Mouse (Mus musculus): ENCODE measurements around the gene Sparcl1. TPM values are rescaled to one million over a fixed set of nuclear protein-coding genes. Genes with fewer than 3 reads are reported as not detected.
A peak's percentile ranks its signal among the peaks of the same experiment; 100 is the strongest.

Gene Sparcl1
- polyA plus RNA-seq, 1 experiment from 2014 or later: 17.1 TPM

GRCm38 (mm10) chr5:104073602-104074001 is 39.9 kb downstream of the Sparcl1 start:
- no peak for DNase-seq (ENCODE audit: low spot score)
- no peaks in the 10 kb centered on the region for H3K27me3 ChIP-seq (ENCODE audit: low read depth, poor library complexity, severe bottlenecking)
- H3K4me1 ChIP-seq: peaks cover 14% of the 10 kb centered on the region
- no peaks in the 10 kb centered on the region for H3K36me3 ChIP-seq
- H3K4me3 ChIP-seq: no peak overlapping the region
- no peaks in the 10 kb centered on the region for H3K9me3 ChIP-seq (replicated peaks)
- WGBS: 91% methylated on average over 5 of the region's 5 CpGs
- H3K27ac ChIP-seq: no peak overlapping the region

DNA sequence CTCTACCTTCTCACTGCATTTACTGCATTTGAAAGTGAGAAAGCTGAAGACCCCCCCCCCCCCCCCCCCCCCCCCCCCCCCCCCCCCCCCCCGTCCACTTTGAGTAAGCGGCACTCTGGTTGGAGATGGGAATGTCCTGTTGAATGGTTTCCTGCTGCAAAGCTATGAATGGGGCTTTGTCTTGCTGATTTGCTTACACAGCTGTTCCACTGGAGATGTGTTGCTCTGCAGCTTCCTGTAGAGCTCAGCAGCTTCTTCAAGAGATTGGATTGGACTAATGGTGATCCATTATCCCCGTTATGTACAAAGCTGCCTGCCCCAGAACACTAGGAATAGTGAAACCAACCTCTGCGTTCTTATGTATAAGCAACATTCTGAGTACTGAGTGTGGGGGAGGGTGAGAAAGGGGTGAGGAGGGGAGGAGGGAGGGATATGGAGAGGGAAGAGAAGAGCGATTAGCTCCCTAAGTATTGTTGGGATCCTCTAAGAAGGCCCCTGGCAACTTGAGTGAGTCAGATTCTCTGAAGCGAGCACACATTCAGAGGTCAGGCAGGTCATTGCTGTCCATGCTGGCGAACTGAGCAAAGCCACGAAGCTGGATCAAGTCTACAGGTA is 41.2 kb downstream of the Sparcl1 start:
- H3K27ac ChIP-seq: peak overlapping the region; percentile 71
- WGBS: 45% methylated on average over 6 of the region's 8 CpGs
- no peaks in the 10 kb centered on the region for H3K27me3 ChIP-seq (ENCODE audit: low read depth, poor library complexity, severe bottlenecking)
- no peak overlapping the region for H3K4me3 ChIP-seq
- DNase-seq (ENCODE audit: low spot score): no peak
- no peaks in the 10 kb centered on the region for H3K9me3 ChIP-seq (replicated peaks)
- no peaks in the 10 kb centered on the region for H3K36me3 ChIP-seq
- peaks cover 14% of the 10 kb centered on the region for H3K4me1 ChIP-seq

DNA sequence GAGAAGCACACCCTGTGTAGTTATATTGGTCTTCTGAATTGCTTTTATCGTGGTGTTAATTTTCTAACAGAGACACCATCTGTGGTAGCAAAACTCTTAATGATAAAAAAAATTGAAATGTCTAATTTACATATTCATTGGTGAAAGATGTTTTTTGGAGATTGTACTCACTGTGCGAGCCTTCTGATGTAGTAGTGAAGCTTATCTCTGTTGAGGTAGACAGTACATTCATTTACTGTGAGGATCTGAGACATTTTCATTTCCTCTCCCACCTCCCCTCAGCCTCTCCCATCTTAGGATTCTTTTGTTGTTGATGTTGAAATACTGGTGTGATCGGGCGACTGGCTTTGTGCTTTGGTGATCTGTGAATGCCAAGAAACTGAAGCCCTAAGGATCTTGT is 42.5 kb downstream of the Sparcl1 start:
- H3K36me3 ChIP-seq: no peaks in the 10 kb centered on the region
- H3K27ac ChIP-seq: no peak overlapping the region
- DNase-seq (ENCODE audit: low spot score): no peak
- H3K9me3 ChIP-seq (replicated peaks): no peaks in the 10 kb centered on the region
- no peak overlapping the region for H3K4me3 ChIP-seq
- 89% methylated on average over 4 of the region's 4 CpGs for WGBS
- no peaks in the 10 kb centered on the region for H3K27me3 ChIP-seq (ENCODE audit: low read depth, poor library complexity, severe bottlenecking)
- peaks cover 7% of the 10 kb centered on the region for H3K4me1 ChIP-seq

DNA sequence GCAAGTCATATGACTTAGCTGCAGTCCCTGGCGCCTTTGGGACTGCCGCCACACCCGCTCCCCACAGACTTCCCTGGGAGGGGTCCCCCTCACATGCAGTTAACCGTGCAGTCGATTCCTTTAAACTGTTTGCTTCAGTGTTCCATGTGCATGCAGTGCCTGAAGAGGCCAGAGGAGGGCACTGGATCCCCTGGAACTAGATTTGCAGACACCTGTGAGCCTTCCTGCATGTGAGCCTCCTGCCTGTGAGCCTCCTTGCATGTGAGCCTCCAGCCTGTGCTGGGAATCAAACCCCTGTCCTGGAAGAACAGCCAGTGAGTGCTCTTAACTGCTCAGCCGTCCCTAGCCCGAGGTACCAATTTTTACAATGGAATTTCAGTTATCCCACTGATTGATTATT is 44.8 kb downstream of the Sparcl1 start:
- H3K4me3 ChIP-seq: no peak overlapping the region
- H3K4me1 ChIP-seq: peaks cover 7% of the 10 kb centered on the region
- no peaks in the 10 kb centered on the region for H3K9me3 ChIP-seq (replicated peaks)
- peaks cover 13% of the 10 kb centered on the region for H3K36me3 ChIP-seq
- no peak for DNase-seq (ENCODE audit: low spot score)
- no peak overlapping the region for H3K27ac ChIP-seq
- 92% methylated on average over 7 of the region's 7 CpGs for whole genome bisulfite sequencing
- no peaks in the 10 kb centered on the region for H3K27me3 ChIP-seq (ENCODE audit: low read depth, poor library complexity, severe bottlenecking)

DNA sequence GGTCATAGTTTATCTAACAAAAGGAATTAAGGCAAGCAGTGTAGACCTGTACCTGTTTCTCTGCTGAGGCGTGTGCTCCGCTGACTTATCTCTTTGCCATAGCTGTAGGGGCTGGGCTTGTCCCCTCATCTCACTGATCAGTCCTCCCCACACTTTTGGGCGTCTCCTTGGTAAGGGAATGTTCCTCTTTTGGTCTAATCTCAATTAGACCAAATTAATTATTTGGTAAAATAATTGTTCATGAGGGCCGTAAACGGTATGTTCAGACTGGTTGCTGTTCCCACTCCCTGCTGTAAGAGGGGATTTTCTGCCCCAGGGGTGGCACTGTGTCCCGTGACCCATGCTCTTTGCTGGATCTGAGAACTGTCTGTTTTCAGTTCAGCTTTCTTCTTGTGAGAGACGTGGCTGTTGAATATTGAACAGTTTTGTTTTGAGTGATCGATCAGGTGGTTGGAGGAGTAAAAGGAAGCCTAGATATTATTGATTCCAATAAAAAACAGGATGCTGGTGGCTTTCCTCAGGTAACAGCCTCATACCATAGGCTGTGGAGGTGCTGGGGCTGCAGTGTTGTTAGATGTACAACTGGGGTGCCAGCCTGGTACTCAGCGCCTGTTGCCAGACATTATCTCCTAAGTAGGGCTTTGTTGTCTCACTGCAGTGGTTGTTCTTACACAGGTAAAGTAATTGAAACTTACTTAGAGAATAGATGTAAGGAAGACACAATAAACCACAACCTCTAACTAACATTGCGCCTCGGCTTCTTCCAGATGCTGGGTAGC is 50.6 kb downstream of the Sparcl1 start:
- peaks cover 68% of the 10 kb centered on the region for H3K36me3 ChIP-seq
- no peak for DNase-seq (ENCODE audit: low spot score)
- WGBS: 95% methylated on average over 11 of the region's 11 CpGs
- no peak overlapping the region for H3K4me3 ChIP-seq
- H3K9me3 ChIP-seq (replicated peaks): no peaks in the 10 kb centered on the region
- H3K4me1 ChIP-seq: no peaks in the 10 kb centered on the region
- no peaks in the 10 kb centered on the region for H3K27me3 ChIP-seq (ENCODE audit: low read depth, poor library complexity, severe bottlenecking)
- H3K27ac ChIP-seq: no peak overlapping the region

GRCm38 (mm10) chr5:104061936-104062772 is 51.4 kb downstream of the Sparcl1 start:
- no peak overlapping the region for H3K27ac ChIP-seq
- DNase-seq (ENCODE audit: low spot score): no peak
- H3K27me3 ChIP-seq (ENCODE audit: low read depth, poor library complexity, severe bottlenecking): no peaks in the 10 kb centered on the region
- peaks cover 71% of the 10 kb centered on the region for H3K36me3 ChIP-seq
- 87% methylated on average over 13 of the region's 13 CpGs for WGBS
- no peaks in the 10 kb centered on the region for H3K9me3 ChIP-seq (replicated peaks)
- no peaks in the 10 kb centered on the region for H3K4me1 ChIP-seq
- H3K4me3 ChIP-seq: no peak overlapping the region

- 92% methylated on average over 5 of the region's 5 CpGs for WGBS
- Histone ChIP-seq H3K36me3 (peaks cover 82% of the 10 kb centered on the region), H3K4me1 (no peaks in the 10 kb centered on the region), H3K27me3 (ENCODE audit: low read depth, poor library complexity, severe bottlenecking) (no peaks in the 10 kb centered on the region), H3K9me3 (replicated peaks) (no peaks in the 10 kb centered on the region), H3K27ac (no peak overlapping the region), H3K4me3 (no peak overlapping the region)
- no peak for DNase-seq (ENCODE audit: low spot score)
Measured at GRCm38 (mm10) chr5:104060429-104060828, 53.1 kb downstream of the Sparcl1 start.

- no peaks in the 10 kb centered on the region for H3K9me3 ChIP-seq (replicated peaks)
- 82% methylated on average over 9 of the region's 9 CpGs for WGBS
- H3K36me3 ChIP-seq: peaks cover 81% of the 10 kb centered on the region
- no peak overlapping the region for H3K27ac ChIP-seq
- no peak for DNase-seq (ENCODE audit: low spot score)
- no peaks in the 10 kb centered on the region for H3K27me3 ChIP-seq (ENCODE audit: low read depth, poor library complexity, severe bottlenecking)
- no peaks in the 10 kb centered on the region for H3K4me1 ChIP-seq
- no peak overlapping the region for H3K4me3 ChIP-seq
Measured at GRCm38 (mm10) chr5:104059628-104060027, 53.9 kb downstream of the Sparcl1 start.

GRCm38 (mm10) chr5:104058021-104058420 is 55.5 kb downstream of the Sparcl1 start:
- H3K27ac ChIP-seq: no peak overlapping the region
- H3K27me3 ChIP-seq (ENCODE audit: low read depth, poor library complexity, severe bottlenecking): no peaks in the 10 kb centered on the region
- no peaks in the 10 kb centered on the region for H3K4me1 ChIP-seq
- WGBS: 69% methylated on average over 15 of the region's 15 CpGs
- H3K4me3 ChIP-seq: no peak overlapping the region
- H3K36me3 ChIP-seq: peaks cover 71% of the 10 kb centered on the region
- DNase-seq (ENCODE audit: low spot score): peak; percentile 60
- no peaks in the 10 kb centered on the region for H3K9me3 ChIP-seq (replicated peaks)

DNA sequence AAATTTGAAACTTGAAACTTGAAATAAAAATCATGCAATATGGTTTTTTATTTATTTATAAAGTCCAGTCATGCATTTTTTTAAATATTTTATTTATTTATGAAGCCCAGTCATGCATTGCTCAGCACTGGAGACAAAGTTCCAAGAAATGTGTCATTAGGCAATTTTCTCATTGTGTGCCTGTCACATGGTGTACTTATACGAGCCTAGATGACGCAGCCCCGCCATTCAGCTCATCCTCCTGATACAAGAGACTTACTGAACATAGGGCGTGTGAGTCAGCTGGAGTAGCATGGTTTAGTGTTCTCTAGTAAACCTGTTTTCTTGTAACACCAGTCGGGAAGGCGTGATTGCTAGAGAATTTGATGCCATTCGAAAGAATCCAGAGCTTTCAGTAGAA is 57.2 kb downstream of the Sparcl1 start:
- Histone ChIP-seq H3K9me3 (replicated peaks) (no peaks in the 10 kb centered on the region), H3K4me3 (no peak overlapping the region), H3K4me1 (no peaks in the 10 kb centered on the region), H3K36me3 (peaks cover 71% of the 10 kb centered on the region), H3K27me3 (ENCODE audit: low read depth, poor library complexity, severe bottlenecking) (no peaks in the 10 kb centered on the region), H3K27ac (no peak overlapping the region)
- 90% methylated on average over 7 of the region's 7 CpGs for WGBS
- no peak for DNase-seq (ENCODE audit: low spot score)

DNA sequence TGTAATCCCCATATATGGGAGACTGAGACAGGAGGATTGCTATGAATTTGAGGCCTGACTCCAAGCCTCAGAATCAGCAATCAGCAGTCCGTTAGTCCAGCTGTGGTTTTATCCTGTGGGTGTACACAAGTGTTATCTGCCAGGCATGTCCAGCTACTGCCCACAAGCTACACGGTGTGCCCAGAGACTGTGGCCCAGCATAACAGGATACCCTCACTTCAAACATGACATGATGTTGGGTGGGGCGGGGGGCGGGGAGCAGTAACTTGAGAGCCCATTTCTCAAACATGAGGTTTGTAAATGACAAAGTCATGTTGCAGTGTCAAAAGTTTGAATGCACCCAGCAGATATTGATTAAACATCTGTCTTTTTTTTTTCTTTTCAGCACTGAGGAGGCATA is 57.7 kb downstream of the Sparcl1 start:
- Histone ChIP-seq H3K4me3 (no peak overlapping the region), H3K27ac (no peak overlapping the region), H3K36me3 (peaks cover 71% of the 10 kb centered on the region), H3K9me3 (replicated peaks) (no peaks in the 10 kb centered on the region), H3K4me1 (no peaks in the 10 kb centered on the region), H3K27me3 (ENCODE audit: low read depth, poor library complexity, severe bottlenecking) (no peaks in the 10 kb centered on the region)
- DNase-seq (ENCODE audit: low spot score): no peak
- 92% methylated on average over 4 of the region's 4 CpGs for WGBS

DNA sequence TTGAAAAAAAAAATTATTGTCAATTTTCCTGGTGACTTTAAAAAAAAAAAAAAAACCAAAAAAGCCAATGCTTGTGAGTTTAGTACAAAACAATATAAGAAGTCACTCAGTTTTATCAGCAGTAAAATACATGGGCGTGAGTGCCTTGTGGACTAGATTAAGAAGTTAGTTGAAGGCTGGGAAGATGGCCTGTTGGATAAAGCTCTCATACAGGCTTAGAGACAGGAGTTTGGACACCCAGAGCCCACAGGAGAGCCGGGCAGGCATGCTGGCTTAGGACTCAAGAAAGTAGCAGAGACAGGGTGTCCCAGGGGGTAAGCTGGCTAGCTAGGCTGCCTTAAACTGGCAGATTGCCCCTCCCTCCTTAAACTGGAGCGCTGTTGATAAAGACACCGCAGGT is 58.6 kb downstream of the Sparcl1 start:
- H3K4me3 ChIP-seq: no peak overlapping the region
- no peaks in the 10 kb centered on the region for H3K4me1 ChIP-seq
- no peaks in the 10 kb centered on the region for H3K27me3 ChIP-seq (ENCODE audit: low read depth, poor library complexity, severe bottlenecking)
- DNase-seq (ENCODE audit: low spot score): no peak
- no peak overlapping the region for H3K27ac ChIP-seq
- peaks cover 71% of the 10 kb centered on the region for H3K36me3 ChIP-seq
- WGBS: 96% methylated on average over 4 of the region's 4 CpGs
- no peaks in the 10 kb centered on the region for H3K9me3 ChIP-seq (replicated peaks)

DNA sequence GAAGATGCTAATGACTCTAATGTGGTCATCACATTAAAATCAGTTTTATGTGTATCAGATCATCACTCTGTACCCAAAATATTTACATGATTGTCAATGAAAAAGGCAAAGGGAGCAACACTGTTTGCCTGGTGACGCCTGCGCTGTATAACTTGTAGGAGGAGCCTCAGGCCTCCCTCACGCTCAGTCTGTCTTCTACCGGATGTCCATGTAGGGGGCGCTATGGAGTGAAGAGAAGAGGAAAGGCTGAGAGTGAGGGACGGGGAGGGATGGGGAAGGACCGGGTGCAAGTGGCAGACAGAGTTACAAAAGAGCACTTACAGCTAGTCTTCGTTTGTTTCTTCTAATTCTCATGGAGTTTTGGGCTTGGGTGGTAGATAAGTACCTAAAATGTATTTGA is 60.6 kb downstream of the Sparcl1 start:
- Histone ChIP-seq H3K9me3 (replicated peaks) (no peaks in the 10 kb centered on the region), H3K36me3 (peaks cover 53% of the 10 kb centered on the region)
- WGBS: 62% methylated on average over 8 of the region's 8 CpGs

More for the DNA sequence above, 60.6 kb downstream of the Sparcl1 start:
- no peak for DNase-seq (ENCODE audit: low spot score)
- no peak overlapping the region for H3K4me3 ChIP-seq
- peaks cover 4% of the 10 kb centered on the region for H3K4me1 ChIP-seq
- no peaks in the 10 kb centered on the region for H3K27me3 ChIP-seq (ENCODE audit: low read depth, poor library complexity, severe bottlenecking)
- H3K27ac ChIP-seq: no peak overlapping the region
